Mouse (Mus musculus) heart, embryonic 14.5 days (tissue): ENCODE results near the gene Slc31a1. TPM values are rescaled to one million over a fixed set of nuclear protein-coding genes. Genes with fewer than 3 reads are reported as not detected.

Source experiments
- ATAC-seq: fragments of 200-750 bp; cut with Nextera tagmentation; 2 replicates; pipeline ENCODE4 v1.8.0; 2017; ENCODE audit warnings: low read depth, moderate TSS enrichment; ENCODE audit not compliant: insufficient number of reproducible peaks, insufficient read depth, low FRiP score
- H3K27ac ChIP-seq, 2 experiments: fragments of 200-500 bp in 1 of 2; fragments of 300-500 bp in 1 of 2; sonication (generic) in 1 of 2; replicated peaks in 1 of 2; 2 replicates each; pipeline ENCODE4 v1.5.1; 2012 to 2014; ENCODE audit warnings: low read depth in 2 of 2, low read length in 2 of 2, control low read depth in 1 of 2, mild to moderate bottlenecking in 1 of 2, mixed read lengths in 1 of 2; ENCODE audit not compliant: control insufficient read depth in 1 of 2, insufficient read depth in 1 of 2
- H3K27me3 ChIP-seq: fragments of 300-500 bp; sonication (generic); 2 replicates; pipeline ENCODE4 v1.6.1; 2014; ENCODE audit warnings: mild to moderate bottlenecking, low read length, control low read depth; ENCODE audit not compliant: control insufficient read depth, insufficient read depth
- H3K36me3 ChIP-seq: fragments of 300-500 bp; sonication (generic); 2 replicates; pipeline ENCODE4 v1.6.1; 2014; ENCODE audit warnings: mild to moderate bottlenecking, control low read depth, low read length, mixed read lengths; ENCODE audit not compliant: control insufficient read depth, insufficient read depth
- H3K4me1 ChIP-seq, 2 experiments: fragments of 200-500 bp in 1 of 2; fragments of 300-500 bp in 1 of 2; sonication (generic) in 1 of 2; 2 replicates each; pipeline ENCODE4 v1.6.1; 2012 to 2014; ENCODE audit warnings: low read length in 2 of 2, control low read depth in 1 of 2, mixed read lengths in 1 of 2; ENCODE audit not compliant: control insufficient read depth in 2 of 2, insufficient read depth in 2 of 2
- H3K4me2 ChIP-seq: fragments of 300-500 bp; sonication (generic); 2 replicates; pipeline ENCODE4 v1.6.1; 2014; ENCODE audit warnings: mild to moderate bottlenecking, low read length
- H3K4me3 ChIP-seq, 2 experiments: fragments of 200-500 bp in 1 of 2; fragments of 300-500 bp in 1 of 2; sonication (generic) in 1 of 2; 2 replicates each; pipeline ENCODE4 v1.5.1; 2012 to 2014; ENCODE audit warnings: low read length in 2 of 2, mild to moderate bottlenecking in 2 of 2, control low read depth in 1 of 2, low read depth in 1 of 2, moderate library complexity in 1 of 2; ENCODE audit not compliant: control insufficient read depth in 1 of 2, insufficient read depth in 1 of 2
- H3K9ac ChIP-seq: fragments of 300-500 bp; sonication (generic); 2 replicates; pipeline ENCODE4 v1.6.1; 2014; ENCODE audit warnings: mild to moderate bottlenecking, low read length
- H3K9me3 ChIP-seq: fragments of 300-500 bp; sonication (generic); 2 replicates; pipeline ENCODE4 v1.6.1; 2016; ENCODE audit warnings: low read length, control low read depth; ENCODE audit not compliant: control insufficient read depth
- whole genome bisulfite sequencing: fragments of 180-500 bp; shearing (Covaris S2); extraction: QIAGEN DNeasy Blood & Tissue Kit; methylation state at CpG from one replicate; pipeline ENCODE4 v1.1.7; 2014; 5-methylcytosine and 5-hydroxymethylcytosine counted together
- polyA plus RNA-seq: library from polyadenylated mRNA; unstranded; fragments of >200 nt; fragmentation: Nextera tagmentation; extraction: Ambion mirVana; gene quantifications from 2 replicates; pipeline ENCODE4 v1.2.1, GENCODE M21; 2014

The Slc31a1 gene
- polyA plus RNA-seq: 38.1 and 40.2 TPM in 2 replicates

- peak within 1 kb of the TSS; percentile 81 to 82 for H3K27ac ChIP-seq
- H3K36me3 ChIP-seq: 0 out of 2 replicates have a peak, but pooled peaks cover 12% of the 10 kb centered on the region
- H3K4me2 ChIP-seq: peak within 1 kb of the TSS; percentile 83
- under 1% methylated on average over 49 of the region's 51 CpGs for WGBS
- H3K4me3 ChIP-seq: peak within 1 kb of the TSS; percentile 79 to 88
- peak; percentile 100 for ATAC-seq
- peaks cover 0 to 15% of the 10 kb centered on the region in 2 experiments; a peak in 3 of 4 replicates for H3K4me1 ChIP-seq
- no peaks in the 10 kb centered on the region for H3K9me3 ChIP-seq
- peak within 1 kb of the TSS; percentile 88 for H3K9ac ChIP-seq
- no peaks in the 10 kb centered on the region for H3K27me3 ChIP-seq
Measured at GRCm38 (mm10) chr4:62360088-62360804, at the start of gene Slc31a1, which contains the start of gene Fkbp15. Gene Slc31a1 (plus strand): TSS chr4:62360727. Gene Fkbp15 (minus strand): TSS chr4:62360548.

GRCm38 (mm10) chr4:62312821-62313220, 47.7 kb upstream of the Slc31a1 start:
- Histone ChIP-seq H3K4me3 (no peak overlapping the region), H3K4me2 (no peak overlapping the region), H3K27me3 (no peaks in the 10 kb centered on the region), H3K27ac (no peak overlapping the region), H3K36me3 (peaks cover 57% of the 10 kb centered on the region), H3K4me1 (no peaks in the 10 kb centered on the region), H3K9ac (no peak overlapping the region), H3K9me3 (no peaks in the 10 kb centered on the region)
- 97% methylated on average over 2 of the region's 2 CpGs for WGBS
- no peak for ATAC-seq

DNA sequence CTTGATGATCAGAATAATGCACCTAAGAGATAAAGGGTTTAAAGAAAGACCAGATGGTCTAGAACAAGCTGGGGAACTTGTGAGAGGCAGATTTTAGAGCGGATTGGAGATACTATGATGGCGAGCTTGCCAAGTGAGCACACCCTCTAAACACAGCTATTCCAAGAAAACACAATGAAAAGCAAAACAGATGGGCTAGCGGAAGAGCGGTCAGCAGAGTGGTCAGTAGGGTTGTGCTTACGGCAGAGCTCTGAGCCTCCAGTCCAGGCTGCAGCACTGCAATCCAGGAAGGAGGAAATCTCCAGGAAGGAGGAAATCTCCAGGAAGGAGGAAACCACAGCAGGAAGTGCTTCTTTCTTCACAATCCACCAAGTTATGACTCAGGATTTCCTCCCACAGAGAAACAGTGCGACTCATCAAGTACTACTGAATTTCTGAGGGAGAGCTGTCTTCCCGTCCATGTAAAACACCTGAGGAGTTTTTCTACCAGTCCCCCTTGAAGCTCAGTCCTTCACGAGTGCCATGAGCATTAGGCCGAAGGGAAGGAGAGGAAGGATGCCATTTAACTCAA, 46.8 kb upstream of the Slc31a1 start:
- Histone ChIP-seq H3K4me3 (no peak overlapping the region), H3K27me3 (no peaks in the 10 kb centered on the region), H3K27ac (no peak overlapping the region), H3K9ac (no peak overlapping the region), H3K4me2 (no peak overlapping the region), H3K36me3 (peaks cover 62% of the 10 kb centered on the region), H3K9me3 (no peaks in the 10 kb centered on the region), H3K4me1 (no peaks in the 10 kb centered on the region)
- 79% methylated on average over 9 of the region's 9 CpGs for WGBS
- ATAC-seq: no peak

DNA sequence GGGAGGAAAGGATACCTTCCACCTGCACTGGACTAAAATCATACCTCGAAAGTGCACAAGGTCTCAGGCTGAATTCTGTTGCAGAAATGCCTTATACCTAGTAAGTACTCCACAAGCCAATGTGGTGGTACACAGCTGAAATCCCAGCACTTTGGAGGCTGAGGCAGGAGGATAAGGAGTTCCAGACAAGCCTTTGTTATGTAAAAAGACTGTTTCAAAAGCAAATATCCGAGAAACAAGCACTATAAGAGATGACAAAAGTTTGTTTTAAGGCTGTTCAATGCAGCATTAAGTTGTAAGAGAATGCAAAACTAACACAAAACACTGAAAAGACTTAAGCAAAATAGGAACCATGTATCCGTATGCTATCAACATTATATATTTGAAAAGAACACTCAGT, 46.0 kb upstream of the Slc31a1 start:
- Histone ChIP-seq H3K4me2 (no peak overlapping the region), H3K9ac (no peak overlapping the region), H3K27me3 (no peaks in the 10 kb centered on the region), H3K36me3 (peaks cover 67% of the 10 kb centered on the region), H3K4me1 (no peaks in the 10 kb centered on the region), H3K27ac (no peak overlapping the region), H3K4me3 (no peak overlapping the region), H3K9me3 (no peaks in the 10 kb centered on the region)
- WGBS: 87% methylated on average over 3 of the region's 3 CpGs
- ATAC-seq: no peak

DNA sequence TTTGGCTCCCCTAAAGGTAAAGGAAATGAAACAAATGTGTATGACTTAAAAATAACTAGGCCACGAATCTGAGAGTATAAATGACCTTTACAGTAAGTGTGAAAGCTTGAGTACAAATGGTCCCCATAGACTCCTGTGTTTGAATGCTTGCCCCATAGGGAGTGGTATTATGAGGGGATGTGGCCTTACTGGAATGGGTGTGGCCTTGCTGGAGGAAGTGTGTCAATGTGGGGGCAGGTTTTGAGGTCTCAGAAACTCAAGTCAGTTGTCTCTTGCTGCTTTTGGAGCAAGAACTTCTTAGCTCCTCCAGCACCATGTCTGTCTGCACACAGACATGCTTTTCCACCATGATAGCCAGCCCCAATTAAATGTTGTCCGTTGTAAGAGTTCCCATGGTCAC, 44.1 kb upstream of the Slc31a1 start:
- Histone ChIP-seq H3K27ac (no peak overlapping the region), H3K9ac (no peak overlapping the region), H3K9me3 (no peaks in the 10 kb centered on the region), H3K4me3 (no peak overlapping the region), H3K4me1 (no peaks in the 10 kb centered on the region), H3K27me3 (no peaks in the 10 kb centered on the region), H3K4me2 (no peak overlapping the region), H3K36me3 (peaks cover 79% of the 10 kb centered on the region)
- no peak for ATAC-seq
- WGBS: 78% methylated on average over 2 of the region's 2 CpGs

GRCm38 (mm10) chr4:62318294-62318693, 42.2 kb upstream of the Slc31a1 start:
- no peak overlapping the region for H3K4me3 ChIP-seq
- H3K4me2 ChIP-seq: no peak overlapping the region
- H3K36me3 ChIP-seq: peaks cover 78% of the 10 kb centered on the region
- H3K27ac ChIP-seq: no peak overlapping the region
- no peaks in the 10 kb centered on the region for H3K9me3 ChIP-seq
- no peak overlapping the region for H3K9ac ChIP-seq
- ATAC-seq: no peak
- WGBS: 55% methylated on average over 1 of the region's 1 CpGs
- no peaks in the 10 kb centered on the region for H3K27me3 ChIP-seq
- H3K4me1 ChIP-seq: no peaks in the 10 kb centered on the region

GRCm38 (mm10) chr4:62322684-62323083, 37.8 kb upstream of the Slc31a1 start:
- Histone ChIP-seq H3K27me3 (no peaks in the 10 kb centered on the region), H3K9me3 (no peaks in the 10 kb centered on the region), H3K36me3 (peaks cover 91% of the 10 kb centered on the region), H3K4me2 (no peak overlapping the region), H3K9ac (no peak overlapping the region), H3K27ac (no peak overlapping the region), H3K4me1 (peaks cover 0 to 4% of the 10 kb centered on the region in 2 experiments; a peak in 1 of 4 replicates), H3K4me3 (no peak overlapping the region)
- ATAC-seq: no peak
- WGBS: 80% methylated on average over 3 of the region's 3 CpGs
